Mouse (Mus musculus) forebrain, embryonic 11.5 days (tissue): ENCODE results near the gene Olfr923. TPM values are rescaled to one million over a fixed set of nuclear protein-coding genes. Genes with fewer than 3 reads are reported as not detected.
"Not testable (repeated sequence)": the region's sequence is repeated elsewhere in the genome, so short reads cannot be mapped to it uniquely, and the experiment has no call there.

Experiments used
- ATAC-seq: fragments of 200-750 bp; cut with Nextera tagmentation; replicated peaks from 2 replicates; pipeline ENCODE4 v1.8.0; 2017; ENCODE audit warnings: moderate TSS enrichment; ENCODE audit not compliant: low FRiP score
- DNase-seq: peaks from one replicate; pipeline ENCODE4 v3.0.0-alpha.2; 2017; ENCODE audit warnings: low spot score
- H3K27ac ChIP-seq: fragments of 300-500 bp; sonication (generic); 2 replicates; pipeline ENCODE4 v1.5.1; 2014; ENCODE audit warnings: low read depth, low read length
- H3K27me3 ChIP-seq: fragments of 300-500 bp; sonication (generic); 2 replicates; pipeline ENCODE4 v1.6.1; 2014; ENCODE audit warnings: mild to moderate bottlenecking, low read length, mixed read lengths; ENCODE audit not compliant: control insufficient read depth, insufficient read depth
- H3K36me3 ChIP-seq: fragments of 300-500 bp; sonication (generic); 2 replicates; pipeline ENCODE4 v1.6.1; 2014; ENCODE audit warnings: mild to moderate bottlenecking, low read length, moderate library complexity, mixed read lengths; ENCODE audit not compliant: control insufficient read depth, insufficient read depth
- H3K4me1 ChIP-seq: fragments of 300-500 bp; sonication (generic); replicated peaks from 2 replicates; pipeline ENCODE4 v1.6.1; 2014; ENCODE audit warnings: low read length, mixed read lengths; ENCODE audit not compliant: control insufficient read depth, insufficient read depth
- H3K4me2 ChIP-seq: fragments of 300-500 bp; sonication (generic); 2 replicates; pipeline ENCODE4 v1.6.1; 2014; ENCODE audit warnings: low read depth, mild to moderate bottlenecking, low read length, moderate library complexity, mixed read lengths; ENCODE audit not compliant: severe bottlenecking
- H3K4me3 ChIP-seq: fragments of 300-500 bp; sonication (generic); 2 replicates; pipeline ENCODE4 v1.5.1; 2014; ENCODE audit warnings: low read depth, low read length
- H3K9ac ChIP-seq: fragments of 300-500 bp; sonication (generic); 2 replicates; pipeline ENCODE4 v1.6.1; 2014; ENCODE audit warnings: low read length
- H3K9me3 ChIP-seq: fragments of 300-500 bp; sonication (generic); 2 replicates; pipeline ENCODE4 v1.6.1; 2016; ENCODE audit warnings: low read length, mixed read lengths; ENCODE audit not compliant: control insufficient read depth
- WGBS: fragments of 180-500 bp; shearing (Covaris S2); extraction: QIAGEN DNeasy Blood & Tissue Kit; methylation state at CpG from one replicate; pipeline ENCODE4 v1.1.7; 2014; 5-methylcytosine and 5-hydroxymethylcytosine counted together
- polyA plus RNA-seq: library from polyadenylated mRNA; unstranded; fragments of >200 nt; fragmentation: Nextera tagmentation; extraction: Ambion mirVana; gene quantifications from 2 replicates; pipeline ENCODE4 v1.2.1, GENCODE M21; 2014

Gene Olfr923
- not detected in 2 replicates for polyA plus RNA-seq

GRCm38 (mm10) chr9:38826245-38826644, at the start of gene Olfr923:
Gene Olfr923 (plus strand): TSS chr9:38826545.
- WGBS = 86% methylated on average over 1 of the region's 1 CpGs
- H3K9me3 ChIP-seq = no peaks in the 10 kb centered on the region
- ATAC-seq (no peak), DNase-seq (no peak)
- no peaks in the 10 kb centered on the region for H3K4me1 ChIP-seq
- H3K27ac ChIP-seq = no peak within 1 kb of the TSS
- no peak within 1 kb of the TSS for H3K4me2 ChIP-seq
- no peak within 1 kb of the TSS for H3K9ac ChIP-seq
- no peaks in the 10 kb centered on the region for H3K27me3 ChIP-seq
- no peaks in the 10 kb centered on the region for H3K36me3 ChIP-seq
- H3K4me3 ChIP-seq = no peak within 1 kb of the TSS

- H3K9me3 ChIP-seq = no peaks in the 10 kb centered on the region
- H3K27me3 ChIP-seq = no peaks in the 10 kb centered on the region
- H3K36me3 ChIP-seq = no peaks in the 10 kb centered on the region
- no peaks in the 10 kb centered on the region for H3K4me1 ChIP-seq
- H3K27ac ChIP-seq = no peak overlapping the region
- ATAC-seq (no peak), DNase-seq (no peak)
- no peak overlapping the region for H3K4me2 ChIP-seq
- H3K9ac ChIP-seq = no peak overlapping the region
- H3K4me3 ChIP-seq = no peak overlapping the region
- 83% methylated on average over 2 of the region's 2 CpGs for WGBS
Observed at GRCm38 (mm10) chr9:38792689-38793088, 33.7 kb upstream of the Olfr923 start.

GRCm38 (mm10) chr9:38805696-38806095, 20.6 kb upstream of the Olfr923 start:
- H3K9ac ChIP-seq = no peak overlapping the region
- no peaks in the 10 kb centered on the region for H3K4me1 ChIP-seq
- ATAC-seq (no peak), DNase-seq (no peak)
- H3K36me3 ChIP-seq = no peaks in the 10 kb centered on the region
- H3K27me3 ChIP-seq = no peaks in the 10 kb centered on the region
- H3K9me3 ChIP-seq = no peaks in the 10 kb centered on the region
- no peak overlapping the region for H3K4me2 ChIP-seq
- H3K4me3 ChIP-seq = no peak overlapping the region
- no peak overlapping the region for H3K27ac ChIP-seq

GRCm38 (mm10) chr9:38814314-38814713, 12.0 kb upstream of the Olfr923 start, which contains the start of gene Olfr922:
Gene Olfr922 (plus strand): TSS chr9:38814614.
- WGBS = 73% methylated on average over 2 of the region's 2 CpGs
- Histone ChIP-seq H3K9ac (no peak within 1 kb of the TSS), H3K27me3 (no peaks in the 10 kb centered on the region), H3K9me3 (no peaks in the 10 kb centered on the region), H3K4me3 (no peak within 1 kb of the TSS), H3K4me2 (no peak within 1 kb of the TSS), H3K27ac (no peak within 1 kb of the TSS), H3K36me3 (no peaks in the 10 kb centered on the region), H3K4me1 (no peaks in the 10 kb centered on the region)
- DNase-seq = no peak
- ATAC-seq = no peak

GRCm38 (mm10) chr9:38815458-38815986, 10.8 kb upstream of the Olfr923 start:
- no peaks in the 10 kb centered on the region for H3K36me3 ChIP-seq

GRCm38 (mm10) chr9:38833027-38833426, 6.7 kb downstream of the Olfr923 start:
- H3K9me3 ChIP-seq = no peaks in the 10 kb centered on the region
- DNase-seq (no peak), ATAC-seq (no peak)
- no peak overlapping the region for H3K4me2 ChIP-seq
- H3K4me1 ChIP-seq = no peaks in the 10 kb centered on the region
- H3K4me3 ChIP-seq = no peak overlapping the region
- 79% methylated on average over 2 of the region's 2 CpGs for WGBS
- no peaks in the 10 kb centered on the region for H3K27me3 ChIP-seq
- no peaks in the 10 kb centered on the region for H3K36me3 ChIP-seq
- H3K9ac ChIP-seq = no peak overlapping the region
- H3K27ac ChIP-seq = no peak overlapping the region

More at GRCm38 (mm10) chr9:38815458-38815986, 10.8 kb upstream of the Olfr923 start:
- Histone ChIP-seq H3K27me3 (no peaks in the 10 kb centered on the region), H3K4me3 (no peak overlapping the region), H3K9me3 (no peaks in the 10 kb centered on the region), H3K4me2 (no peak overlapping the region), H3K9ac (no peak overlapping the region), H3K4me1 (no peaks in the 10 kb centered on the region), H3K27ac (no peak overlapping the region)
- 88% methylated on average over 1 of the region's 1 CpGs for WGBS
- DNase-seq = no peak
- ATAC-seq = no peak

GRCm38 (mm10) chr9:38844149-38844548, 17.8 kb downstream of the Olfr923 start, which contains the start of gene Olfr924:
Gene Olfr924 (plus strand): TSS chr9:38844449.
- no peak within 1 kb of the TSS for H3K4me2 ChIP-seq
- no peaks in the 10 kb centered on the region for H3K9me3 ChIP-seq
- no peak for DNase-seq
- WGBS = 79% methylated on average over 1 of the region's 1 CpGs
- no peaks in the 10 kb centered on the region for H3K4me1 ChIP-seq
- no peaks in the 10 kb centered on the region for H3K27me3 ChIP-seq
- no peak within 1 kb of the TSS for H3K9ac ChIP-seq
- no peaks in the 10 kb centered on the region for H3K36me3 ChIP-seq
- H3K4me3 ChIP-seq = no peak within 1 kb of the TSS
- H3K27ac ChIP-seq = no peak within 1 kb of the TSS
- no peak for ATAC-seq

- Histone ChIP-seq H3K9me3 (no peaks in the 10 kb centered on the region), H3K9ac (no peak within 1 kb of the TSS), H3K4me3 (no peak within 1 kb of the TSS), H3K36me3 (no peaks in the 10 kb centered on the region), H3K4me1 (no peaks in the 10 kb centered on the region), H3K27ac (no peak within 1 kb of the TSS), H3K27me3 (no peaks in the 10 kb centered on the region), H3K4me2 (no peak within 1 kb of the TSS)
- DNase-seq = no peak
- no peak for ATAC-seq
Observed at GRCm38 (mm10) chr9:38854760-38855159, 28.4 kb downstream of the Olfr923 start, which contains the start of gene Olfr26. Gene Olfr26 (plus strand): TSS chr9:38855060.

- H3K4me1 ChIP-seq, DNase-seq, H3K4me3 ChIP-seq, ATAC-seq, H3K36me3 ChIP-seq, H3K9ac ChIP-seq, H3K27me3 ChIP-seq, H3K9me3 ChIP-seq, H3K27ac ChIP-seq, H3K4me2 ChIP-seq: not testable (repeated sequence)
- 63% methylated on average over 2 of the region's 2 CpGs for WGBS
Observed at GRCm38 (mm10) chr9:38874880-38875279, 48.5 kb downstream of the Olfr923 start.
